Mouse (Mus musculus) testis, adult 2 months (tissue): ENCODE measurements around the gene Mapkapk5. TPM values are rescaled to one million over a fixed set of nuclear protein-coding genes. Genes with fewer than 3 reads are reported as not detected.

ENCODE experiments used
- H3K27ac ChIP-seq: fragments of 200-500 bp; 2 replicates; pipeline ENCODE4 v1.5.1; 2012; ENCODE audit warnings: low read depth, low read length; ENCODE audit not compliant: control insufficient read depth, insufficient read depth
- H3K27me3 ChIP-seq: fragments of 200-500 bp; 2 replicates; pipeline ENCODE4 v1.6.1; 2012; ENCODE audit warnings: mild to moderate bottlenecking, low read length, moderate library complexity; ENCODE audit not compliant: control insufficient read depth, insufficient read depth
- H3K36me3 ChIP-seq: fragments of 200-500 bp; 2 replicates; pipeline ENCODE4 v1.6.1; 2012; ENCODE audit warnings: mild to moderate bottlenecking, low read length; ENCODE audit not compliant: control insufficient read depth, insufficient read depth
- H3K4me1 ChIP-seq: fragments of 200-500 bp; 2 replicates; pipeline ENCODE4 v1.6.1; 2012; ENCODE audit warnings: low read length; ENCODE audit not compliant: control insufficient read depth, insufficient read depth
- H3K4me3 ChIP-seq: fragments of 200-500 bp; 2 replicates; pipeline ENCODE4 v1.5.1; 2012; ENCODE audit warnings: low read depth, mild to moderate bottlenecking, low read length, moderate library complexity, mixed read lengths; ENCODE audit not compliant: control insufficient read depth
- CTCF ChIP-seq: fragments of 200-500 bp; IDR thresholded peaks from 2 replicates; pipeline ENCODE4 v1.5.1; 2012; ENCODE audit warnings: low read depth, mild to moderate bottlenecking, inconsistent platforms, low read length, moderate library complexity; ENCODE audit not compliant: control insufficient read depth, insufficient read depth, insufficient replicate concordance
- POLR2A ChIP-seq: fragments of 200-500 bp; IDR thresholded peaks from 2 replicates; pipeline ENCODE4 v1.6.1; 2012; ENCODE audit warnings: low read depth, mild to moderate bottlenecking, inconsistent platforms, low read length, moderate library complexity; ENCODE audit not compliant: control insufficient read depth
- polyA plus RNA-seq: library from polyadenylated mRNA; depleted of rRNA; stranded (reverse); fragments of >200 nt; gene quantifications from 2 replicates; pipeline ENCODE4 v1.2.3, GENCODE M21; 2012; rRNA removed

Gene Mapkapk5
- polyA plus RNA-seq = 21.9 and 28.4 TPM in 2 replicates

- H3K36me3 ChIP-seq = no peaks in the 10 kb centered on the region
- H3K27me3 ChIP-seq = no peaks in the 10 kb centered on the region
These were observed at the start of gene Mapkapk5 for GRCm38 (mm10) chr5:121545793-121546529. Gene Mapkapk5 (minus strand): TSS chr5:121545905.

GRCm38 (mm10) chr5:121594714-121595313 lies 49.1 kb upstream of the Mapkapk5 start:
- no peak overlapping the region for H3K4me3 ChIP-seq
- no peak overlapping the region for H3K27ac ChIP-seq
- TF ChIP-seq CTCF (no peak), POLR2A (no peak)
- H3K27me3 ChIP-seq = no peaks in the 10 kb centered on the region
- H3K4me1 ChIP-seq = peaks cover 8% of the 10 kb centered on the region
- no peaks in the 10 kb centered on the region for H3K36me3 ChIP-seq

More at GRCm38 (mm10) chr5:121545793-121546529, at the start of gene Mapkapk5:
- Histone ChIP-seq H3K4me1 (peaks cover 19% of the 10 kb centered on the region), H3K4me3 (peak within 1 kb of the TSS; percentile 92), H3K27ac (peak within 1 kb of the TSS; percentile 88)
- peak; percentile 68; the same call in 1 of the 2 replicates for TF ChIP-seq POLR2A
- no peak for TF ChIP-seq CTCF

DNA sequence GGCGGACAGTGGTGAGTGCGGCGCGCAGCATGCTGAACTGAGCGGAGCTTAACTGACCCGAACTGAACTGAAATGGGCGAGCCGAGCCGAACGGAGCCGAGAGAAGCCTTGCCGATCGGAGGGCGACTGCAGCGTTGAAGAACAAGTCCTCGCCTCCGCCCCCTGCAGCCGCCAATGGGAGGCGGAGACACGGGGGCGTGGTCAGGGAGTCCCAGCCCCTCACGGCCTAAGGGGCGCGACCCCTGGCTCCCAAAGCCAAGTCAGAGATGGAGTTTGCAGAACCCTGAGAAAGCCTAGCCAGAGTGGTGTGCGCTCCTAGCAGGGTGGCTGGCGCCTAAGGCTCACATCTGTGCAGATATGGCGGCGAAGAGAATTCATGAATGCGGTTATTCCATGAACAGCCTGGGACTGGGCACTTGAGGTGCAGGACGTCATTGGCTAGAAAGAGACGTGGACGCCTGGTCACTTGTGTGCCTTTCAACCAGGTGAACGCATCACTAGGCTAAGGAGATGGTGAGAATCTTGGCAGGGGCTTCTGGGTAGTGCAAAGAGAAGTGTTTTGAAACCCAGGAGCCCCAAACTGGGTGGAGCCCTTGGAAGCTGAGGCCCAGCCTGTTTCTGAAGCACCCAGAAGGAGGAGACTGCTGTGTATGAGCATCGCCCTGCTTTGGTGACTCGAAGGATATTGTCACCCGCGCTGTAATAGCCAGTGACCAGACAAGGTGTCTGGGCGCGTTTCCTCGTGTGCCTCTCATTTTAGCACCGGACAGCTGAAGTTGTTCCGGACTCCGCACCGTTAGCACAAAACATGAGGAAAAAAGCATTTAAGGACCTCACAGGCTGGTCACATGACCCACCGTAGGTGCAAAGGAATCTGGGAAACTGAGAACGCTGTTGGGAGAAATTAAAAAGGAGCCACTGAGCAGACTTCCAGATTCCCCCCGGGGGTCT lies 48.0 kb upstream of the Mapkapk5 start, which contains the start of gene Aldh2:
TSS of gene Aldh2 (minus strand) at position 374 of the 951 bp plus-strand sequence.
- TF ChIP-seq POLR2A = peak; percentile 93
- TF ChIP-seq CTCF = no peak
- peaks cover 8% of the 10 kb centered on the region for H3K4me1 ChIP-seq

GRCm38 (mm10) chr5:121592816-121593407 lies 47.2 kb upstream of the Mapkapk5 start:
- H3K27me3 ChIP-seq = no peaks in the 10 kb centered on the region
- H3K27ac ChIP-seq = peak overlapping the region; percentile 74
- H3K36me3 ChIP-seq = no peaks in the 10 kb centered on the region
- H3K4me3 ChIP-seq = peak overlapping the region; percentile 83
- TF ChIP-seq CTCF = no peak
- H3K4me1 ChIP-seq = peaks cover 10% of the 10 kb centered on the region

More for the DNA sequence above, 48.0 kb upstream of the Mapkapk5 start, which contains the start of gene Aldh2:
- H3K27ac ChIP-seq = peak within 1 kb of the TSS; percentile 74
- H3K27me3 ChIP-seq = no peaks in the 10 kb centered on the region
- no peaks in the 10 kb centered on the region for H3K36me3 ChIP-seq
- H3K4me3 ChIP-seq = peak within 1 kb of the TSS; percentile 83

DNA sequence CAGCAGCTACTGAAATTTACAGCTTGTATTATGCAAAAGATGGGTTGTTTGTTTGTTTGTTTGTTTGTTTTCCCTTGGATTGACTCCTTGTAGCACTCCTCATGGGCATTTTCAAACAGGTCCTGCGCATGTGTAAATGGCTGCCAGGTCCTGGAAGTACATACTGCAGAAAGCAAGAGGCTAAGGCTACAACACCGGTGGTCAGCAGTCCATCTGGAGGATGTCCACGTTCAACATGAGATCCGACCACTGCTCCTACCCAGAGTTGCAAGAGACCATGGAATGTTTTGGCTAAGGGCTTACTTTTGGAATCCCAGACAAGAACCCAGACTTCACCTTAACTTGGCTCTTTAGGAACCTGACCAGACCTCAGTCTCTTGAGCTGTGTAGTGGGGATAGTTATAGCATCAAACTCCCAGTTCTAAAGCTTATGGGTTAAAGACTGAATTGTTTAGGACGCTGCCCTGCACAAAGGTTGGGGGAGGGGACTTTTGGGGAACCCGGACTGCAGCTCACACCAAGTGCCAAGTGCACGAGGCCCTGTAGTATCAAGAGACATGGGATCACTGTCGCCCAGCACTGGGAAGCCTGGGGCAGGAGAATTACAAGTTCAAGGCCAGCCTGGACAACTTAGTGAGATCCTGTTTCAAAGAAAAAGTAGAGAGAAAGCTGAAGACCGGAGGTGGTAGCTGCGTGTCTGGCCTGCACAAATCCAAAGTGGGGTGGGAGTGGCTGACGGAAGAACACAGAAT lies 46.5 kb upstream of the Mapkapk5 start:
- H3K4me3 ChIP-seq = peak overlapping the region; percentile 83
- no peak for TF ChIP-seq CTCF
- TF ChIP-seq POLR2A = no peak
- H3K36me3 ChIP-seq = no peaks in the 10 kb centered on the region
- H3K4me1 ChIP-seq = peaks cover 12% of the 10 kb centered on the region
- no peaks in the 10 kb centered on the region for H3K27me3 ChIP-seq
- H3K27ac ChIP-seq = peak overlapping the region; percentile 78

GRCm38 (mm10) chr5:121591417-121592063 lies 45.8 kb upstream of the Mapkapk5 start:
- Histone ChIP-seq H3K36me3 (no peaks in the 10 kb centered on the region), H3K4me1 (peaks cover 14% of the 10 kb centered on the region), H3K4me3 (peak overlapping the region; percentile 4; the same call in 1 of the 2 replicates), H3K27ac (peak overlapping the region; percentile 78), H3K27me3 (no peaks in the 10 kb centered on the region)
- TF ChIP-seq POLR2A = no peak
- no peak for TF ChIP-seq CTCF
